Mouse (Mus musculus) forebrain, embryonic 11.5 days (tissue): ENCODE results near the gene Zfp950. TPM values are rescaled to one million over a fixed set of nuclear protein-coding genes. Genes with fewer than 3 reads are reported as not detected.

Experiments used
- ATAC-seq: fragments of 200-750 bp; cut with Nextera tagmentation; replicated peaks from 2 replicates; pipeline ENCODE4 v1.8.0; 2017; ENCODE audit warnings: moderate TSS enrichment; ENCODE audit not compliant: low FRiP score
- DNase-seq: peaks from one replicate; pipeline ENCODE4 v3.0.0-alpha.2; 2017; ENCODE audit warnings: low spot score
- H3K27ac ChIP-seq: fragments of 300-500 bp; sonication (generic); 2 replicates; pipeline ENCODE4 v1.5.1; 2014; ENCODE audit warnings: low read depth, low read length
- H3K27me3 ChIP-seq: fragments of 300-500 bp; sonication (generic); 2 replicates; pipeline ENCODE4 v1.6.1; 2014; ENCODE audit warnings: mild to moderate bottlenecking, low read length, mixed read lengths; ENCODE audit not compliant: control insufficient read depth, insufficient read depth
- H3K36me3 ChIP-seq: fragments of 300-500 bp; sonication (generic); 2 replicates; pipeline ENCODE4 v1.6.1; 2014; ENCODE audit warnings: mild to moderate bottlenecking, low read length, moderate library complexity, mixed read lengths; ENCODE audit not compliant: control insufficient read depth, insufficient read depth
- H3K4me1 ChIP-seq: fragments of 300-500 bp; sonication (generic); replicated peaks from 2 replicates; pipeline ENCODE4 v1.6.1; 2014; ENCODE audit warnings: low read length, mixed read lengths; ENCODE audit not compliant: control insufficient read depth, insufficient read depth
- H3K4me2 ChIP-seq: fragments of 300-500 bp; sonication (generic); 2 replicates; pipeline ENCODE4 v1.6.1; 2014; ENCODE audit warnings: low read depth, mild to moderate bottlenecking, low read length, moderate library complexity, mixed read lengths; ENCODE audit not compliant: severe bottlenecking
- H3K4me3 ChIP-seq: fragments of 300-500 bp; sonication (generic); 2 replicates; pipeline ENCODE4 v1.5.1; 2014; ENCODE audit warnings: low read depth, low read length
- H3K9ac ChIP-seq: fragments of 300-500 bp; sonication (generic); 2 replicates; pipeline ENCODE4 v1.6.1; 2014; ENCODE audit warnings: low read length
- H3K9me3 ChIP-seq: fragments of 300-500 bp; sonication (generic); 2 replicates; pipeline ENCODE4 v1.6.1; 2016; ENCODE audit warnings: low read length, mixed read lengths; ENCODE audit not compliant: control insufficient read depth
- WGBS: fragments of 180-500 bp; shearing (Covaris S2); extraction: QIAGEN DNeasy Blood & Tissue Kit; methylation state at CpG from one replicate; pipeline ENCODE4 v1.1.7; 2014; 5-methylcytosine and 5-hydroxymethylcytosine counted together
- polyA plus RNA-seq: library from polyadenylated mRNA; unstranded; fragments of >200 nt; fragmentation: Nextera tagmentation; extraction: Ambion mirVana; gene quantifications from 2 replicates; pipeline ENCODE4 v1.2.1, GENCODE M21; 2014

Zfp950 gene
- polyA plus RNA-seq, 1 experiment from 2014 or later: 25.6 TPM

DNA sequence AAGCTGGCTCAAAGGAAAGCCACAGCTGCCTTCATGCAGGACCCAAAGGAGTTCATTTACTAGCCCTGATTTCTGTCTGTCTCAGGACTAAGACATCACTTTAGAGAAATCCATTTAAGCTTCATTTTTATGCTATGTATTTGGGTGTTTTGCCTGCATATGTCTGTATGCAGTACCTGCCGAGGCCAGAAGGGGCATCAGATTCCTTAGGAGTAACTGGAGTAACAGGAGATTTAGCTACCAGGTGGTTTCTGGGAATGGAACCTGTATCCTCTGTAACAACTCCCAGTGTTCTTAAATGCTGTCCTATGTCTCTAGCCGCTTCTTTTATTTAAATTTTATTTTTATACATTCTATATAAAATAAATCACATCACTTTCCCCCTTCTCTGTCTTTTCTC, 30.5 kb downstream of the Zfp950 start:
- Histone ChIP-seq H3K9me3 (peaks cover 3% of the 10 kb centered on the region; the same call in 1 of the 2 replicates), H3K4me1 (no peaks in the 10 kb centered on the region), H3K9ac (no peak overlapping the region), H3K36me3 (no peaks in the 10 kb centered on the region), H3K27me3 (no peaks in the 10 kb centered on the region), H3K4me2 (no peak overlapping the region), H3K27ac (no peak overlapping the region), H3K4me3 (no peak overlapping the region)
- ATAC-seq (no peak), DNase-seq (no peak)
- 61% methylated on average over 2 of the region's 2 CpGs for WGBS

DNA sequence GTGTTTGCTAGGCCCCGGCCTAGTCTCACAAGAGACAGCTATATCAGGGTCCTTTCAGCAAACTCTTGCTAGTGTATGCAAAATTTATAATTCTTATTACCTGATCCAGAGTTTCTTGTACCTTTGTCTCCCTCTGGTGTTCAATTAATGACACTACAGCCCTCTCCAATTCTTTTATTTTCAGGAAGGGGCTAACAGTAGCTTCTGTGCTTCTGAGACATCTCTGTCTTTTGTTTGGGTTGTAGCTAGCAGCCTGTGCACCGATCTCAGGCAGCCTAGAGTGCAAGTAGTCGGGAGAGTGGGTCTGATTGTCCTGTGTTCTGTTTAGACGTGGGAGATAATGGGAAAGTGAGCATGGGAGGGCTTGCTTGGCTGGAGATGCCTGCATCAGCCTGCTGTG, 42.9 kb downstream of the Zfp950 start:
- no peaks in the 10 kb centered on the region for H3K27me3 ChIP-seq
- DNase-seq (no peak), ATAC-seq (no peak)
- 30% methylated on average over 4 of the region's 4 CpGs for WGBS
- H3K9ac ChIP-seq: no peak overlapping the region
- H3K4me1 ChIP-seq: no peaks in the 10 kb centered on the region
- H3K9me3 ChIP-seq: no peaks in the 10 kb centered on the region
- no peak overlapping the region for H3K4me2 ChIP-seq
- H3K4me3 ChIP-seq: no peak overlapping the region
- H3K36me3 ChIP-seq: no peaks in the 10 kb centered on the region
- H3K27ac ChIP-seq: no peak overlapping the region

DNA sequence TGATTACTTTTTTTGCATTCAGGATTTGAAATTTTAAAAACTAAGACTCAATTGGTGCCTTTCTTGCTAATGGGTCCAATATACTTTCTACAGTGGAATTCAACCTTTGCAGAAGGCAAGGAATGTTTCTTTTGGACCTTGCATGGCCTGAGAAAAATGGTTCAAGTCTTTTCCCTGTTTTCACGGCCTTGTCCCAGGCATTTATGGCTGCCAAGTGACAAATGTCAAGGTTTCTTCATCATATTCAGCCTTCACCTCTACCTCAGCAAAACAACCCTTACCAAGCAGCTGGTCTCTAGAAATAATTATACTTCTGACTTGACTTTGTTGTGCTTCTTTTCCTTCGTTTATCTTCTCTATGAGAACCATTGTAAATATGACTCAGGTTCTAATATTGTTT, 43.9 kb downstream of the Zfp950 start:
- Histone ChIP-seq H3K27ac (no peak overlapping the region), H3K4me1 (no peaks in the 10 kb centered on the region), H3K9me3 (no peaks in the 10 kb centered on the region), H3K4me3 (no peak overlapping the region), H3K9ac (no peak overlapping the region), H3K27me3 (no peaks in the 10 kb centered on the region), H3K36me3 (no peaks in the 10 kb centered on the region), H3K4me2 (no peak overlapping the region)
- 84% methylated on average over 2 of the region's 2 CpGs for WGBS
- DNase-seq (no peak), ATAC-seq (no peak)

DNA sequence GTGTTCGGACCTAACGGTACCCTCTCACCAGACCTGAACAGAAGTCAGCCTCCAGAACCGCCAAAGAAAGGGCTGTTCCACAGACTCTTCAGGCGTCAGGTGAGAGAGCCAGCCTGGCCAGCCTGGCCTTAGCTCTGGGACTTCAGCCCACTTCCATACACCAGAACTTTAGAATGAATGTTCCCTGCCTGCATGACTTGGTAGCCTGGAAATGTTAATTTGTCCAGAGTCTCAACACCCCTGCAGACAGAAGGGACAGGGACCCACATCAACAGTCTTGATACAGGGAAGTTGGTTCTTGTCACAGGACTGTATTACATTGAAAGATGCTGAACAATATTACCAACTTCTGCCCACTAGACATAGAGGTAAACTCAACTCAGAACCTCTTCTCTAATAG, 50.1 kb downstream of the Zfp950 start:
- Histone ChIP-seq H3K9ac (no peak overlapping the region), H3K4me3 (no peak overlapping the region), H3K4me2 (no peak overlapping the region), H3K4me1 (no peaks in the 10 kb centered on the region), H3K27ac (no peak overlapping the region), H3K9me3 (no peaks in the 10 kb centered on the region), H3K27me3 (no peaks in the 10 kb centered on the region), H3K36me3 (no peaks in the 10 kb centered on the region)
- no peak for ATAC-seq
- DNase-seq: no peak
- 89% methylated on average over 4 of the region's 4 CpGs for WGBS

DNA sequence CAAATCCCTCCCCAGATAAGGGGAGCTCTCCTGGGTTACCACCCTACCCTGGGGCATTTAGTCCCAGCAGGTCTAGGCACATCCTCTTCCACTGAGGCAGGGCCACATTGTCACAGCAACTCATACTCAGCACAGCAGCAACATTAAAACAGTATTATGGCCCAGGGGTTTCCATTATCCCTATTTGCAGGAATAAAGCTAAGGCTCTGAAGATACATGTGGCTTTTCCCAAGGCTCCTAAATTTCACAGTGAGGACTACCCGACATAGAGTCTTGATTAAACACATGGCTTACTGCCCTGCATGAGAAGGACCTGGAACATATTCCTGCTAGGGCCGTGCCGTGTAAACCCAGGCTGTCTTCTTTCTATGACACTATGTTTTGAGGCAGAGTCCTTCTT, 51.6 kb downstream of the Zfp950 start:
- no peak for DNase-seq
- no peaks in the 10 kb centered on the region for H3K36me3 ChIP-seq
- WGBS: 92% methylated on average over 3 of the region's 3 CpGs
- H3K4me3 ChIP-seq: no peak overlapping the region
- ATAC-seq: no peak
- H3K27ac ChIP-seq: no peak overlapping the region
- H3K9ac ChIP-seq: no peak overlapping the region
- H3K27me3 ChIP-seq: no peaks in the 10 kb centered on the region
- no peaks in the 10 kb centered on the region for H3K4me1 ChIP-seq
- H3K4me2 ChIP-seq: no peak overlapping the region
- H3K9me3 ChIP-seq: no peaks in the 10 kb centered on the region

DNA sequence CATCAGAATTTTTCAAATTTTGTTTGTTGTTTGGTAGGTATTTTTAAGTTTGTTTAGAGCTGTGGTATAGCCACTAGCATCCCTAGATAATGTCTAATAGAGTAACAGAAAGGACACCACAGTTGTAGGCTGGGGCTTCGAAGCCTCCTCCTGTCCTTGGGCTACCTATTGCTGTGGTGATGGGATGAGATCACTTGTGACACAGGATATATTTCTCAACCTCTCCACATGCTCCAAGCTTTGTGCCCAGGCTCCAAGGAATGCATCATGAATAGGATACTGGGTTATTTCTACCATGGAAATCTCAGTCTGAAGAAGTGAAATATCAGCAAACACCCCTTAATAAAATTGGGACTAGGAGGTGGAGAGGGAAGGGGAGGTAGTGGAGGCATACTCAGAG, 52.9 kb downstream of the Zfp950 start:
- Histone ChIP-seq H3K4me1 (no peaks in the 10 kb centered on the region), H3K4me2 (no peak overlapping the region), H3K27me3 (no peaks in the 10 kb centered on the region), H3K9me3 (no peaks in the 10 kb centered on the region), H3K4me3 (no peak overlapping the region), H3K36me3 (no peaks in the 10 kb centered on the region), H3K27ac (no peak overlapping the region), H3K9ac (no peak overlapping the region)
- 90% methylated on average over 1 of the region's 1 CpGs for WGBS
- DNase-seq (no peak), ATAC-seq (no peak)

DNA sequence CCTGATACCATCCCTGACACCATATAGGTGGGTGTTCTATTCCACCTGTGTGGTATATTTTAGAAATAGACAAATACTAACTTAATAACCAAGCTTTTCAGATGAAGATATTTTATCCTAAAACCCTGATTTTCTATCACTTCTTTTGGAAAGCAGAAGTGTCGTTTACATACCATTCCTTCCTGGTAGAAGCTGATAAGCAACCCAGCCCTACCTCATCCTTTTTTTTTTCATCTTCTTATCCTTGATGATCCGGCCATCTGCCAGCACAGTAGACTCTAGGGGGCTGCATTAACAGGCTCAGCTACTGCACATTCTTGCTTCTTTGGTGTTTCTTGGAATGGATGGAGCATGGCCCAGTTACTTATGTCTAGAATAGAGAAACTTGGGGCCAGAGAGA, 55.4 kb downstream of the Zfp950 start:
- no peaks in the 10 kb centered on the region for H3K9me3 ChIP-seq
- H3K27ac ChIP-seq: no peak overlapping the region
- no peaks in the 10 kb centered on the region for H3K36me3 ChIP-seq
- H3K4me3 ChIP-seq: no peak overlapping the region
- no peaks in the 10 kb centered on the region for H3K27me3 ChIP-seq
- 79% methylated on average over 2 of the region's 2 CpGs for WGBS
- no peaks in the 10 kb centered on the region for H3K4me1 ChIP-seq
- no peak overlapping the region for H3K9ac ChIP-seq
- DNase-seq: no peak
- ATAC-seq: no peak
- no peak overlapping the region for H3K4me2 ChIP-seq

DNA sequence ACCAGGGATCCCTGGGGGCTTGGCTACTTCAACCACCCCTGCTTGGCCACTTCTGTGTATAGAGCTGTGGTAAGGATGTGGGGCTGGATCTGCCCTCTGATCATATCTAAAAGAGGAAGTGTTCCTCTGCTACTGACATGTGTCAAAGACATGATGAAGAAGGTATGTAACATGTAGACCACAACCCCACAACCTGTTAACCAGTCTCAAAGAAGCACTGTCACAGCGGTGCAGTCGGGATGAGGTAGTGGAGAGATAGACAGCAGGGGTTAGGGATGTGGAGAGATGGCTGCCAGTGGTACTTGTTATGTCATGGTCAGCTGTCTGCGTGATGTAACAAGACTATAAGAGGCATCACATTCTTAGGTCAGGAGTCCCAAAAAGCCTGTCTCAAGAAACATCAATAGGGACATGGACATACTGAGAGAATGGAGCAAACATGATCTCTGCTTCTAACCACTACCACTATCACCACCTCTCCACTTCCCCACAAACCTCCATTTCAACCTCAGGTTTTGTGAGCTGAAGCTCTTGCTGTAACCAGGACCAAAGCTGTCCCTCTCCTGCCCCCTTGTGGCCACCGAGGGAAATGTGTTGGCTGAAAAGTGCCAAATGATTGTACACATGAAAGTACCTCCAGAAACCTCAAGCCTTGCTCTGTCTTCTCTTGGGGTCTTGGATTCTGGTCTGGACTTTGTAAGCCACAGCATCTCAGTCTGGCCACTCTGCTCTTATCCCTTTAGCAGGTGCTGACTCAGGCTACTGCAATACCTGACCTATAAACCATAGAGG, 56.3 kb downstream of the Zfp950 start:
- Histone ChIP-seq H3K27ac (no peak overlapping the region), H3K4me1 (no peaks in the 10 kb centered on the region), H3K4me3 (no peak overlapping the region), H3K9ac (no peak overlapping the region), H3K27me3 (no peaks in the 10 kb centered on the region), H3K4me2 (no peak overlapping the region), H3K36me3 (no peaks in the 10 kb centered on the region), H3K9me3 (no peaks in the 10 kb centered on the region)
- ATAC-seq (peak; percentile 56; the same call in 1 of the 2 replicates), DNase-seq (peak; percentile 91)
- 44% methylated on average over 4 of the region's 4 CpGs for WGBS

DNA sequence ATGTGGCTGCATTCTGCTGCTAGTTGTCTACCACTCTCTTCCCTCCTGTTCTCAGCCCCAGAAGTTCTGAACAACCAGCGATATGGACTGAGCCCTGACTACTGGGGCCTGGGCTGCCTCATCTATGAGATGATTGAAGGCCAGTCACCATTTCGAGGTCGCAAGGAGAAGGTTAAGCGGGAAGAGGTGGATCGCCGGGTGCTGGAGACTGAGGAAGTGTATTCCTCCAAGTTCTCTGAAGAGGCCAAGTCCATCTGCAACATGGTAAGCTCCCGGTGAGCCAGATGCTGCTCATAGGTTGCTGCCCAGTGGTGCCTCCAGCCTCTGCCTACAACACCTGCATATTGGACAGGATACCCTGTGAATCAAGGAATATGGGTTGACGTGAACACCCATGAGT, 57.6 kb downstream of the Zfp950 start:
- Histone ChIP-seq H3K4me1 (no peaks in the 10 kb centered on the region), H3K27me3 (no peaks in the 10 kb centered on the region), H3K9ac (no peak overlapping the region), H3K4me2 (no peak overlapping the region), H3K4me3 (no peak overlapping the region), H3K9me3 (no peaks in the 10 kb centered on the region), H3K27ac (no peak overlapping the region), H3K36me3 (no peaks in the 10 kb centered on the region)
- 95% methylated on average over 8 of the region's 8 CpGs for WGBS
- ATAC-seq: no peak
- DNase-seq: no peak
